Mouse (Mus musculus) kidney, postnatal 25 days (tissue): ENCODE data around the gene Rnf114.

ENCODE experiments used
- DNase-seq, 2 experiments: peaks; one replicate each; pipeline ENCODE4 v3.0.0; 2021; ENCODE audit warnings: mixed read lengths in 2 of 2

The Rnf114 gene

DNA sequence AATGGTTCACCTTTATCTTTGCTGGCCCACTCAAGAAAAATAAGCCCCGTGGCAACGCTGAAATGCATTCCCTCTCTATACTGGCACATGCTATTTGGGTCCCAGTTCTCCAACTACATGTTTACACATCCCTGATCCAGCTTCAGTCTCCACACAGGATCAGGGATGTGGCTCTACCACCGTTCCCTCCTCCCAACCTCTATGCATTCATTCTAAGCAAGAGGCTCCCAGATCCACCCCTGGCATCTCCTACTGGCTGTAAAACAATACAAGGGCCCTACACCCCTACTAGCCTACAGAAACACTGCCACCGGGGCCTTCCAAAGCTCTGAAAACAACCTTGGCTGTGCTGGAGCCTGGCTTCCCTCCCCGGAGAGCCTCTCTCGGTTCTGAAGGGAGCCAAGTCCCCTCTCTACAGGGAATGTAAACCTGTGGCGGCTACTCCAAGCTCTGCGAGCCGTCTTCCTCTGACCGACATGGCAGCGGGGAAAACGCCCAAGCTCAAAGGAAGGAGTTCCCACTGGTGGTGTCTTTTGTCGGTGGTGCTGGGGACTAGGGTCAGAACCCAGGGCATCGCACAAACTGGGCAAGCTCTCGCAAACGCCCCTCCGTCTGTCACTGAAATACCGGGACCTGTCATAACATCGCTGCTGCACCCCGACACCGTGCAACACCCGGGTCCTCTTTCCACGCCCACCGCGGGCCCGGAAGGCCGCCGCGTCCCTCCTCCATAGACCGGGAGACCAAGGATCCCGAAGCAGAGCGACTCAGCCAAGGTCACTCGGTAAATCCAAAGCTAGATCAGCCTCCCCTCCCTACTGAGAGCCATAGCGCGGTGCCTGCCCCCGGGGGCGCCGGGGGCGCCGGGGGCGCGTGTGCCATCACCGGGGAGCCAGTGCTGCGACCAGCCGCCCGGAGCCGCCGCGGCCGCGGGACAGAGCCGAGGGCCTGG lies at the start of gene Rnf114:
Rnf114 (plus strand) TSS at position 889 of the 952 bp plus-strand sequence.
- peak; percentile 36 to 64 for DNase-seq

DNA sequence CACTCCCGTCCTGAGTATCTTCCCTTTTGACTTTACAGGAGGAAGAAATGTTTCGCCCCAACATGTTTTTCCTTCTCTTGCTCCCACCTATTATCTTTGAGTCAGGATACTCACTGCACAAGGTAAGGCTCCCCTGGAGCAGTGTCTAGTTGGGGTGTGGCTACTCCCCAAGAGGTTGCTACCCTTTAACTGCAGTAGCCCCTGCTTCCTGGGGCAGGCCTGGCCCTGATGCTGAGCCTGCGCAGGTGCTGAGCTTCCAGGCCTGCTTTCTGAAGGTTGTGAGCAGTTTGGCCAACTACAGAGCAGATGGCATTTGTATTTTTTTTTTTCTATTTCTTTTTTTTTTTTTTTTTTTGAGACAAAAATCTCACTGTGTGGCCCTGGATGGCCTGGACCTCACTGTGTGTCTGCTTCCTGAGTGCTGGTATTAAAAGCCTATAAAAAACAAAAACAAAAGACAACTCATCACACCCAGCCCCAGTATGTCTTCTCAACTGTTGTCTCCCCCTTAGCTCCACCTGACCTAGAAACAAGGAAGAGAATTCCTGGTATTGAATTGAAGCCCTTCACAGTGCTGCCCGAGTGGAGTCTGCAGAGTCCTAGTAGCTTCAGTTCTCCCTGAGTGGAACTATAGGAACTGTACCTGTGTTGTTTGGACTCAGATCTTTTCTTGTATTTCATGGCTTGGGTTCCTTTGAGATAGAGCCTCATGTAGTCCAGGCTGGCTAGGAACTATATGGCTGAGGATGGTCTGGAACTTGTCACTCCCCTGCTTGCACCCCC lies 48.8 kb upstream of the Rnf114 start:
- DNase-seq: no peak

DNA sequence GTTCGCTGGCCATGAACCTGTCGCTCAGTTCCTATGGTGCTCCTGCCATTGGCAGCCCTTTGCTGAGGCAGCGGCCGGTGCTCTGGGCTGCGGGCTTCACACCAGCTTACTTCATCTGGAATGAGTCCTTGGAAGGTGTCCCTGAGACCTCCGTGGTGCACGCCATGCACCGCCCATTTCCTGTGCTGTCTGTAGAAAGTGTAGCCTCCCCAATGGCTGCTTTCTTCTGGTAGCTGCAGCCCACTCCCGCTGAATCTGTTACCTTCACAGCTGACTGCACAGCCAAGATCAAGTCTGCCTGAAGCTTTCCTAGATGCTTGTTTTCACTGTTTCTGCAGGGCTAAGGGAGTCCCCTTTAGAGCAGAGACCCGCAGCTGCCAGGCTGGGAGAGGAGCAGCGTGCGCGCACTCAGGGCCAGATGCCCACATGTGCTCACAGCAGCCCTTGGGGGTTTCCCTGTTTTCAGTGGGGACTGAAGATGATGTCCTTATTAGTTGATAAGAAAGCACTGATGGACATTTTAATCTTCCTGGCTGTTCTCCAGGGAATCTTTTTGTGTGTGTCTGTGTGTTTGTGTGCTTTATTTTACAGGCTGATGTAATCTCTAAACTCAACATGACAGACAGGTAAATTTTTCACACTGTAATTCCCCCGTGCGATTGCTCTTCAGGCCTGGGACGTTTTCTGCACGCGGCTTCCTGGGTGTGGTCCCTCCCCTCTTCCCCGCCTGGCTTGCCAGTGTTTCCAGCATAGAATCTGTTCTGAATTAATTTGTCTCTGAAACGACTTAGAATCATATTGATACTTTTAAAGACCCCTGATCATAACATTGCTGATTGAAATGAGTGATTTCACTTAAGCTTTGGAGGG lies 46.3 kb upstream of the Rnf114 start:
- DNase-seq: peak in 1 of 2 experiments; percentile 20

DNA sequence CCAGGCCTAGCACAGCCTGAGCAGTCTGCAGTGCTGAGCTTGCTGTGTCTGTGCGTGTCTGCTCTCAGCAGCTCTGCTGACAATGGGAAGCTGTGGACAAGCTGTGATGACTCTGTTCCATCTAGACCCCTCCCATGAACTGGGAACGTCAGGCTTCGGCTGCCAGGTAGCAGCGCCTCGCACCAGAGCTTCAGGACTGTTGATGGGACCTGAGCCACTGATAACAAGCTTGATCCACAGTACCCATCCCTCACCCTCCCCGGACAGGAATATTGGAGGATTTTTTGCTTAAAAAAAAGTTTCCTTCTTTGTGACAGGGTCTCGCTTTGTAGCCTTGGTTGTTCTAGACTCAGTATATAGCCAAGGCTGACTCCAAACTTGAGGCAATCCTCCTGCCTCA lies 45.2 kb upstream of the Rnf114 start:
- no peak for DNase-seq

DNA sequence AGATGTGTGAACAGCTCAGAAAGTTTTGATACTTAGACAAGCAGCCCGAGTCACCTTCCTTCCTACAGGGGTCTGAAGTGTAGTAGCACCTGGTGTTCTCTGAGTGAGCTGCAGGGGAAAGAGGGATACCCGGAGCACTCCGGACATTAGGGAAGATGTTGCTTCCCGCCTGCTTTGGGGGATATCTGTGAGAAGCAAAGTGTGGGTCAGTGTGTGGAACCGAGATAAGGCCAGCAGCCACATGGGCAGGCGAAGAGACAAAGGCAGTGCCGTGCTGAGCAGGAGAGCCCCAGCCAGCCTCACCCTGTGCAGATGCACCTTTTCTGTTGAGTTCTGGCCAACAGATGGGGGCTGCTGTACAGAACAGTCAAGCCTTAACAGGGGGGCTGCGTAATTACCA lies 44.8 kb upstream of the Rnf114 start:
- DNase-seq: no peak

DNA sequence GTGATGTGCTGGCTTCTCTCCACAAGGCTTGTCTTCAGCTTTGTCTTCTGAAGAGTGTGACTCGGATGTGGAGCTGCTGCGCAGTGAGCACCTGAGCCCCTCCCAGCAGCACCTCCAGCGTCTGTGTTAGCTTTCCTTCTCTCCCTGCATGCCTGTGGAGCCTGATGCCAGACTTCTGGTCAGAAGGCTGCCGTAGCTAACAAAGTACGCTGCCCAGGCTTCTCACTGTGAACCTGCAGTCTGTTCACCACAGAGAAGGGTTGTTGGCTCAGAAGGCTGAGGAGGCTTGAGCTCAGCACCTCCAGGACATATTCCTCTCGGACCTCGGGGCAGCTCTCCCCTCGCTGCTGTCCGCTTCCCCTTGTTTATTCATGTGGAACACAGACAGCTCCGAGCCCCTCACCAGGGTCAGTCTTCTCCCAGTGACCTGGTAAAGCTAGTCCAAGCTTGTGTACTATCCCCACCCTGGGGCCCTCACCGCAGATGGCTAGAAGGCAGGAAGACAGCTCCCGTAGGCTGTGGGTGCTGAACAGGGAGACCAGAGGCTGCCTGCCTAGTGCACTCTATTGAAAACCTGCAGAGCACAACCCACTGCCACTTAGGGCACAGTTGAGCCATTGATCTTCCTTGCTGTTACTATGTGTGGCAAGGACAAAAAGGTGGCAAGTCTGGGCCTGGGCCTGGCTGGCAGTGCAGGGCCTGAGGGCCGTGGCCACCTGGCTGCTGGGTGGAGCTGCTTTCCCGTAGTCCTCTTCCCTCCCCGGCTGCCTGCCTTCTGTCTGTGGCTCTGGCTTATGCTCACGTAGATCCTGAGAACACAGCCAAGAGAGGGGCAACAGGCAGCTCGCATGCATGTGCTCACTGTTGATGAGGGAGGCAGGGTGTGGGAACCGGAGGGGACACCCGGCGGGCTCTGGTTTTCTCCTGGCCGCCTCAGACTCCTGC lies 42.8 kb upstream of the Rnf114 start:
- no peak for DNase-seq

DNA sequence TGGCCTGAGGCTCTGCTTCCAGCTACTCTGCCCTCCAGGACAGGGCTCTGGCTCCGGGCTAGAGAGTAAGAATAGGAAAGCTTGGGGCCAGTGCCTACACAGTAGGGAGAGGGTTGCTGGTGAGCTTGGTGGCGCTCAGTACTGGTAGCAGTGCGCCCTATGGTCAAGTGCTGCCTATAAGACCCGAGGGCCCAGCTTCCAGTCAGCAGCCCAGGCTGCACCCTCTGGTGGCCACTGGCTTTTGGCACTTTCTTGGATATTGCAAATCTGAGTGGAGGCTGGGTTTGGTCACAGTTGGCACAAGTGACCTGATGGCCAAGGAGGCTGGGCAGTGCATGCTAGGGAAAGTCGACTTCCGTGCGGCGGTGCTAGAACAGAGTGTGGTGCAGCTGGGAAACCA lies 41.8 kb upstream of the Rnf114 start:
- DNase-seq: peak in 1 of 2 experiments; percentile 36

DNA sequence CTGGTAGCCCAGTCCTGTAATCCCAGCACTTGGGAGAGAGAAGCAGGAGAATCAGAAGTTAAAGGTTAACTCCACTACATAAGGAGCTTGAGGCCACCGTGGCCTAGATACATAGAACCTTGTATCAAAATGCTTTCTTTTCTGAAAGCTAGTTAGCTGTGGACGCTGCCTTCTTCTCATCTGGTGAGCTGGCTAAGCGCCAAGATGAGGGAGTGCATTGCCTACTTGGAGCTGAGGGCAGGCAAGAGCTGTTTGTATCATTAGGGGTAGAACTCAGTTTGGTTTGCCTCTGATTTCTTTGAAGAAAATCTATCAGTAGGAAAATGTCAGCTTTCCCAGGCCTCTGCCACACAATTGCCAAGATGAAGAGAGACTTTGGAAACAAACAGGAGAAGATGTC lies 38.6 kb upstream of the Rnf114 start:
- DNase-seq: peak in 1 of 2 experiments; percentile 67

DNA sequence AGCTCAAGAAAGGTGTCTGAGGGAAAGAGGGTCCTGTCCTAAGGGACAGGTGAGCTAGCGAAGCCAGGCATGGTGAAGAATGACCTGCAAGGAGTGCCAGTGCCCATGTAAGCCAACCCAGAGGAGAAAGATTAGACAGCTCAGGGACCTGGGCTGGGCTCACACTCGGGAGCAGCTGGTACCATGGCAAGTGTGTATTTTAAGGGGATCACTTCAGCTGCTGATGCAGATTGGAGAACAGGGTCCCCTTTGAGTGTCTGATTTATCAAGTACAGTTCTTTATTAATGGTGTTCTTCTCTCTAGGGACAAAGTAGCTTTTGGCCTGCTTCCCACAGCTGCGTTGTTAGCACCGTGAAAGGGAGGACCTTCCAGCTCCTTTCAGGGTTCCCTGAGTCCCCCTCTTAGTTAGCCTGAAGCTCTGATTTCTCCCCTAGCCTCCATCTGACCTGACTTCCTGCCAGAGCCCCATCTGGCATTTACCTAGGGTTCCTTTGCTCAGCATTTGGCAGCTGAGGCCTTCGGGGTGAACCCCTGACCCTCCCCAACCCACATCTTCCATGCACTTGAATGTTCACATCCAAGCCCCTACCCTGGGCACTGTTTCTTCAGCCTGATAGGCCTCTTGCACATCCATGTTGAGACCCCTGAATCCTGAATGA lies 36.0 kb upstream of the Rnf114 start:
- no peak for DNase-seq

DNA sequence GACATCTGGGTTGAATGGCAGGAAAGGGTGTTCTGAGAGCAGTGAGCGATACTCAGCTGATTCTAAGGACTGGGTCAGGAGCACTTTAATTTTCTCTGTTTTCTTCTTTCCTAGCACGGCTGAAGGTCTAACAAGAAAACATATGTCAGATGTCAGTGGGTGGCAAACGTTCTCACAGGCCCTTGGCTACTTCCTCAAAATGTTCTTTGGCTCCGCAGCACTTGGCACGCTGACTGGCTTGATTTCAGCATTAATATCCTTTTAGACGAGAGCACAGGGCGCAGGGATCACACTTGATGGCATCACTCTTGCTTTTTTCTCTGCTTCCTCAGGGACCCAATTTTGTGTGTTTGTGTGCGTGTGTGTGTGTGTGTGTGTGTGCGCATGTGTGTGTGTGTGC lies 35.2 kb upstream of the Rnf114 start:
- no peak for DNase-seq

DNA sequence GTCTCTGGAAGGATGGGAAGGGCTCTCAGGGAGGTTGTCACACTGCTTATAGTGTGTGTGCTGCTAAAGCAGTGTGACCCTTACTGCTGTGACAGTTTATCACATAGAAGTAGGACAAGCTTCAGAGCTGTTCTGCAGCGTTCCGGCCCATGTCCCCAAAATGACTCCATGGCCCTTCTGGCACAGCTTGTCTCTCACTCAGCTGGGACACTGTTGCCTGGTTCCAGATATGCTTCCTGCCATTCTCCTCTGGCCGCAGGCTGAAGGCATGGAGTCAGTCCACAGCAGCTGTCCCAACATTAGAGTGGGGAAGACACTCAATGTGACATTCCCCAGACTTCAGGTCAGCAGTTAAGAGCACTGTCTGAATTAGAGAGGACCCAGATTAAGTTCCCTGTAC lies 33.9 kb upstream of the Rnf114 start:
- DNase-seq: peak; percentile 26 to 58

DNA sequence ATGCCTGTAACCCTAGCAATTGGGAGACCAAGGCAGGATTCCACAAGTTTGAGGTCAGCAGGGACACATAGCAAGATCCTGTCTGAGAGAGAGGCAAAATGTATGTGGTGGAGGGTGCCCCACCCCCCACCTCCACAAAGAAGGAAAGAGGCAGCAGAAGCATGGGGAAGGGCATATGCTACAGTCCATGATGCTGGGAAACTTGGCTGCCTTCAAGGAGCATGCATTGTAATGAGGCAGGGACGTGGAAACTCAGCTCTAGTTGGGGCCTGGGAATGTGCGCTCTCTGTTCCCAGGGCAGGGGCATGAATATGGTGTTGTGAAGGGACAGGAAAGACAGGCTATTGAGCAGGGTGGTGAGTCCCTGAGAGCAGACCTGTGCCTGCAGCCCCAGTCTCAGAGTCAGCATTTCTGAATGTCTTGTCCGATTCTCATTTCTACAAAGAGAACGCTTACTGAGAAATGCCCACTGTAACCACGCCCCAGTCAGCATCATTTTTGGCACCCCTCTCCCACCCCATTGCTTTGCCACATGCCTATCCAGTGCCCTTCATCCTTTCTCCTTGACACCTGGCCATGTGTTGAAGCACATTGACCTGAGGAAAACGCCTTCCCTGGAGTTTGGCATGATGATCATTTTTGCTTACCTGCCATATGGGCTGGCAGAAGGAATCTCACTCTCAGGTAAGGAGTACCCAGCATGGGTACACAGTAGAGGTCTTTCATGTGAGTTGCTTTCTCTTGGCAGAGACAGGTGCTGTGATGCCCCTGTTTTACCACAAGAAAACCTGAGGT lies 33.2 kb upstream of the Rnf114 start:
- no peak for DNase-seq

DNA sequence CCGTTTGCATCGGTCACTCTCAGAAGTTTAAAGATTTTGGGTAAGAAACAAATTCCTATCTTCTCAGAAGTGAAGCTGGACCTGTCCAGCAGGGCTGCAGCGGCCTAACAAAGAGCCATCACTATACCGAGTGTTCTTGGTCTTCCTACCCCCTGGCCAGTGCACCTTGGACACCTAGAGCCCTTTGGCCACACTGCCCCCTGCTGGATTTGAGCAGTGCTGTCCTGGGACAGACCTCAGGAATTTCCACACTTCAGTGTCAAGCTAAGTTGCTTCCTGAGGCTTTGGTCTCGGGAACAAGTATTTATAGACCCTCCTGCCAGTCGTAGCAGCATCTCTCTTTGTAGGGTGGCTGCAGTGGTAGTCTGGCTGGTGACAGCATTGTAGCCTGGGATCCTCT lies 29.5 kb upstream of the Rnf114 start:
- DNase-seq: peak; percentile 84 to 85

DNA sequence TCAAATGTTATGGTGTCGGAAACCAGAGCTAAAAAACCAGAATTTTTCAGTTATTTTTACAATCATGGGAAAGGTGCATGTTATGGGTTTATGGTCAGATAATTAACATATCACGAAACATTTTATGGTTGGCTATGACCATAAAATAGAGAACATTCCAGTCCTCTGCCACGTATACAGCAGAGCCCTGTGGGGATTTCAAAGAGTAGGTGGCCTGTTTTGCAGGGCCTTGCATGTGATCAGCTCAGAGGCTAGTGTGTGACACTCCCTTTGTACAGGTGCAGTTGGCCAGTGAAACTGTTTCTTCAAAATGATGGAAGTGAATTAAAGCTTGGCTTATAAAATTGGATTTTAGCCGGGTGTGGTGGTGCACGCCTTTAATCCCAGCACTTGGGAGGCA lies 28.6 kb upstream of the Rnf114 start:
- no peak for DNase-seq

DNA sequence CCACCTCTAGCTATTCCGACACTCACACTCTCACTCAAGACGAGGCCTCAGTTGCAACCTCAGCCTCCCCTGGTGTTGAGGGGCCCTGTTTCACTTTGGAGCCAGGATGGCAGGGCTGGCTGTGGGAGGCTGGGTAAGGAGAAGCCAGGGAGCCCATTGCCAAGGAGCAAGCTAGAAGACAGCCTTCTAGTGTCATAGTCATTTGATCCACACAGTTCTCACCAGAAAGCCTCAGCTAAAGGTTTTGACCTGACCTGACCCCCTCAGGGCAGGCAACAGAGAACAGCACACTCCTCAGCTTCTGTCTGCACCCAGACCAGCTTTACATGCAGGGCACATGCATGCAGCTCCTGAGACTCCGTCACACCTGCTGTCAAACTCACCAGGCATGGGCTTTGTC lies 26.5 kb upstream of the Rnf114 start:
- DNase-seq: no peak

DNA sequence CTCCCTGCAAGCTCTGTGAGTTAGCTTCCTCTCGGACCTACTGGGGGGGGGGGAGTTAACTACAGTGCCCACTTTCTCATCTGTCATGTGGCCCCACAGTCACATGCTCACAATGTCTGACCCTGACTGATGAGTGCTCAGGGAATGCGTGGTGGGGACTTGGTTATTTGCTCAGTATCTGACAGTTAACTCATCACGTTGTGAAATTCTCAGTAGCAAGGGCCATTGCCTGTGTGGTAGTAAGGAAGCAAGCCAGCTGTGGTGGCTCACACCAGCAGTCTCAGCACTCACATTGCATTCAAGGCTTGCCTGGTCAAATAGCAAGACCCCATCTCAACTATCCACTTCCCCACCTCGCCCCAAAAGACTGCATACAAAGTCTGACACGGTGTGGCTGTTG lies 25.2 kb upstream of the Rnf114 start:
- no peak for DNase-seq

DNA sequence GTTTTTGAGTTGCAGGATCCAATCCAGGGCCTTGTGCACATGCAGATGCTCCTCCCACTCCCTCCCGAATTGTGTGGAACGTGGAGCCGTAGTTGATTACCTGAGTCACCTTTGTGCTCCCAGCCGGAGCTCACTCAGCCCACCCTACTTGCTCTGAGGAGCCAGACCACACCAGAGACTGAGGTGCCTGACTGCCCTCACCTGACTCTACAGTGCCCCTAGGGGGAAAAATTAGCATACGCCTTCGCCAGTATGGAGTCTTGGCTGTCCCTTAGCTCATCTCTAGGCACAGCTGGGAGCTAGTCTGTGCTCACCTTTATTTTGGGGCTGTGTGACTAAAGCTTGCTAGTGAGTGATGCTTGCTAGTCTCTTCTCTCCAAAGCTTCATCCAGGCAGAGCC lies 24.0 kb upstream of the Rnf114 start:
- no peak for DNase-seq

DNA sequence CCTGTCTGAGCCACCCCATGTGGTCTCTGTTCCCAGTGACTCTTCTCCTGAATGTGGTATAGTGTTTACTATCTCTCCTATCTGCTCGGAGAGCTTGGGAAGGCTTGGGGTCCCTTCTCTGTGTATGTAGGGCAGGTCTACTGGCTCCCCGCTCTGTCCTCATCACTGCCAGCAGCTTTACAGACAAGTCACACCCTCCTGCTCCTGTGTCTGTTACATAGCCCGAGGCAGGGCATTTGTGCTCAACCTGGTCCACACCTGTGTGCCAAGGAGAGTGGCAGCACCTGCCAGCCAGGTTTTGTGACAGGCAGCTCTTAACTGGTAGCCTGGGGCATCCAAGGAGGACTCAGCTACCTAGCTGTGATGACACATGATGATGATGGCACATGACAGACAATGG lies 21.8 kb upstream of the Rnf114 start:
- no peak for DNase-seq

DNA sequence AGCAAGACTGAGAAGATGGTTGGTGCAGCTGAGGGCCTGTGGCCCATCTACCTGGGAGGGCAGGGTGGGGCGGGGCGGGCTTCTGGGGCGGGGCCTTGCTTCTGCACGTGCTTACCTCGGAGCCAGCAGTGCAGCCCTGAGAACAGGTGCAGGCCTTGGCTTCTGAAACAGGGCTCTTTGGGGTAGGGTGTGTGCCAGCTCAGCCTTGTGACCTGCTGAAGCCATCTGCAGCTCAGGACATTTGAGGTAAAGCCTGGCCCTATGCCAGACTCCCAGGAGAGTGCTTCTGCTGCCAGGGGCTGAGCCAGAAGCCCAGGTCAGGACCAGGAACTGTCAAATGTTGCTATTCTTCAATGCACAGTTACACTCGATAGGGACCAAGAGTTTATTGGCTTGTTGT lies 20.9 kb upstream of the Rnf114 start:
- peak in 1 of 2 experiments; percentile 41 for DNase-seq

DNA sequence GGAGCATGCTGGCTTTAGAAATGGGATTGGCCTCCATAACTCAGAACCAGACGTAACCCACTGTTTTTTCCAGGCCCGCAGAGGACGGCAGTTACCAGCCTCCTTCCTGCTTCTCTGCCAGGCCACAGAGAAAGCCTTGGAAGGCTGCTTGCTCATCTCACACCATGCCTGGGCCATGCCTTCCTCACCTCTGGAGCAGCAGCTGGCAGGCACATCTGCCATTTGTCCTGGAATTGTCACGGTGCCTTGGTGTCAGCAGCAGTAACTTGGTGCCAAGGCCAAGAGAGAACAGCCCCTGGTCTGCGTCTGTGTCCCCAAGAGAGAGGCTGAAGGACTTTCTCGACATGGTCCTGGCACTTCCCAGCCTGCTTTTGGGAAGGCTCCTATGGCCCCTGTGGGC lies 18.2 kb upstream of the Rnf114 start:
- DNase-seq: no peak
